37 mouse cellular contexts compared by ENCODE assay signal in the genomic region with DNA sequence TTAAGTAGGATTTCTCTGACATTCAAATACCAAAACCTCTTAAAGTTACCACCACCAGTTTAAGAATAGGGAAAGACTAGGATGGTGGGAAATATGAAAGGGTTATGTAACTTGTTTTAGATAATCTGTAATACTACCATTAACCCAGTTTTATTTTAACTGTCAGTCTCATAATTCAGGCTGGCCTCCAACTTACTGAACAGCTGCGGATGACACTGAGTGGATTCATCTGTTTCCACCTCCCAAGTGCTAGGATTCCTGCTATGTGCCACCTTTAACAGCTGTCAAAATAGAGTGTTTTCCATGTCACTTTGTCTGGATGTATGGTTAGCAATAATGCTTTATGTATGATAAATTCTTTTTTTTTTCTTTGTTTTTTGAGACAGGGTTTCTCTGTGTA. TPM values are rescaled to one million over a fixed set of nuclear protein-coding genes. Genes with fewer than 3 reads are reported as not detected.
"Had no signal": no experiment of that assay in that cellular context is flagged by ENCODE, and none has a peak within 500 bp of the region (broad histone marks: within the 10 kb centered on the region; RNA-seq: fewer than 3 reads in every experiment).

No protein-coding gene starts in this region.

- H3K4me3 ChIP-seq: heart, embryonic 10.5 days; heart, embryonic 12.5 days; heart, embryonic 13.5 days; heart, embryonic 15.5 days; hindbrain, embryonic 10.5 days; hindbrain, embryonic 12.5 days; hindbrain, embryonic 13.5 days; hindbrain, embryonic 15.5 days; intestine, embryonic 15.5 days; kidney, embryonic 15.5 days; layer of hippocampus, adult 2 months; left cerebral cortex, adult 2 months had no signal

- H3K27me3 ChIP-seq: heart, embryonic 12.5 days; heart, embryonic 13.5 days; heart, embryonic 15.5 days; hindbrain, embryonic 12.5 days; hindbrain, embryonic 13.5 days; hindbrain, embryonic 15.5 days; intestine, embryonic 15.5 days; kidney, embryonic 15.5 days had no signal

- H3K9me3 ChIP-seq: heart, embryonic 10.5 days; heart, embryonic 12.5 days; heart, embryonic 13.5 days; heart, embryonic 15.5 days; hindbrain, embryonic 10.5 days; hindbrain, embryonic 12.5 days; hindbrain, embryonic 13.5 days; hindbrain, embryonic 15.5 days; intestine, embryonic 15.5 days; kidney, embryonic 15.5 days had no signal

- H3K4me1 ChIP-seq: heart, embryonic 10.5 days; hindbrain, embryonic 10.5 days; hindbrain, embryonic 12.5 days; hindbrain, embryonic 13.5 days; hindbrain, embryonic 15.5 days; intestine, embryonic 15.5 days; kidney, embryonic 15.5 days had no signal

- ATAC-seq: hindbrain, embryonic 16.5 days; hindbrain, postnatal 0 days; inflammation-experienced regulatory T-cells, adult 6 months; intestine, embryonic 15.5 days; intestine, embryonic 16.5 days; intestine, postnatal 0 days had no signal

- H3K27ac ChIP-seq: heart, embryonic 10.5 days; heart, embryonic 13.5 days; heart, embryonic 15.5 days; hindbrain, embryonic 10.5 days; hindbrain, embryonic 12.5 days; hindbrain, embryonic 13.5 days; hindbrain, embryonic 14.5 days; hindbrain, embryonic 15.5 days; hindbrain, postnatal 0 days; intestine, embryonic 15.5 days; kidney, embryonic 15.5 days; kidney, postnatal 0 days; layer of hippocampus, adult 2 months; left cerebral cortex, adult 2 months had no signal

- H3K9ac ChIP-seq: heart, embryonic 12.5 days; heart, embryonic 13.5 days; heart, embryonic 15.5 days; hindbrain, embryonic 12.5 days; hindbrain, embryonic 13.5 days; hindbrain, embryonic 14.5 days; hindbrain, embryonic 15.5 days; intestine, embryonic 15.5 days; kidney, embryonic 15.5 days had no signal

- H3K4me2 ChIP-seq: heart, embryonic 11.5 days; heart, embryonic 12.5 days; heart, embryonic 13.5 days; heart, embryonic 15.5 days; hindbrain, embryonic 12.5 days; hindbrain, embryonic 13.5 days; hindbrain, embryonic 14.5 days; hindbrain, embryonic 15.5 days; intestine, embryonic 15.5 days; kidney, embryonic 15.5 days had no signal

- DNase-seq: heart, postnatal 14 days; heart, postnatal 36 days; heart, postnatal 4 days; kidney, adult 11 months; kidney, adult 18-20 months; kidney, adult 2 months; kidney, adult 8-10 months; kidney, adult 9 months; kidney, postnatal 10 days; kidney, postnatal 14 days; kidney, postnatal 25 days; kidney, postnatal 36 days; kidney, postnatal 4 days; layer of hippocampus, adult 9-11 months had no signal

RNA-seq across cellular contexts. Expression of gene Dnah12, which starts 32.8 kb away (rescaled TPM):
- polyA plus RNA-seq: heart, postnatal 0 days; hindbrain, embryonic 11.5 days; large intestine, adult 2 months had no signal
